Mouse (Mus musculus): ENCODE measurements at regions not wholly inside any gene's neighbourhood (a gene's known extent, or its start where the extent isn't known, plus 50 kb on each side); places are given as distances from the start of the nearest gene placed in this dataset.

- Histone ChIP-seq H3K9me3 (ENCODE audit: control insufficient read depth, insufficient read depth, low read depth, low read length) (no peaks in the 10 kb centered on the region), H3K36me3 (ENCODE audit: control insufficient read depth, insufficient read depth, low read length, poor library complexity, severe bottlenecking) (no peaks in the 10 kb centered on the region), H3K4me1 (ENCODE audit: control insufficient read depth in 2 of 2, insufficient read depth in 2 of 2, low read length in 2 of 2, poor library complexity in 1 of 2) (no peaks in the 10 kb centered on the region), H3K9ac (ENCODE audit: insufficient read depth, low read depth, low read length, poor library complexity, severe bottlenecking) (no peak overlapping the region), H3K27ac (ENCODE audit: insufficient read depth, low read depth, low read length, poor library complexity, severe bottlenecking) (no peak overlapping the region), H3K4me3 (ENCODE audit: insufficient read depth in 1 of 2, low read depth in 1 of 2, low read length in 2 of 2, poor library complexity in 1 of 2, severe bottlenecking in 1 of 2) (no peak overlapping the region)
- TF ChIP-seq ZC3H11A (IDR thresholded peaks at IDR 0.05; ENCODE audit: borderline replicate concordance, low read depth, low read length) (no peak), ZNF384 (IDR thresholded peaks at IDR 0.05; ENCODE audit: low read depth, low read length) (no peak), CHD2 (IDR thresholded peaks at IDR 0.05; ENCODE audit: low read depth, low read length) (no peak), HCFC1 (IDR thresholded peaks at IDR 0.05; ENCODE audit: borderline replicate concordance, insufficient read depth, low read length) (no peak)
- in situ Hi-C loops (cut with MboI; ENCODE audit: low sequenced_read_pairs in 2 of 2, unreplicated experiment in 2 of 2): no loop called here
- no peak for DNase-seq (ENCODE audit: low read depth, low spot score)
Observed at GRCm38 (mm10) chr4:12506851-12507551, 335.2 kb upstream of the Fam92a start.

GRCm38 (mm10) chr4:12501086-12501485 is 329.3 kb upstream of the Fam92a start:
- no peak overlapping the region for H3K9ac ChIP-seq (ENCODE audit: insufficient read depth, low read depth, low read length, poor library complexity, severe bottlenecking)
- no peaks in the 10 kb centered on the region for H3K9me3 ChIP-seq (ENCODE audit: control insufficient read depth, insufficient read depth, low read depth, low read length)
- H3K27ac ChIP-seq (ENCODE audit: insufficient read depth, low read depth, low read length, poor library complexity, severe bottlenecking): no peak overlapping the region
- no peaks in the 10 kb centered on the region for H3K36me3 ChIP-seq (ENCODE audit: control insufficient read depth, insufficient read depth, low read length, poor library complexity, severe bottlenecking)
- DNase-seq (ENCODE audit: low read depth, low spot score): no peak
- no peak for TF ChIP-seq HCFC1 (IDR thresholded peaks at IDR 0.05; ENCODE audit: borderline replicate concordance, insufficient read depth, low read length)
- no peak for TF ChIP-seq CHD2 (IDR thresholded peaks at IDR 0.05; ENCODE audit: low read depth, low read length)
- no peak for TF ChIP-seq MAFK (IDR thresholded peaks at IDR 0.05; ENCODE audit: insufficient read depth, low read depth, low read length)
- TF ChIP-seq ZC3H11A (IDR thresholded peaks at IDR 0.05; ENCODE audit: borderline replicate concordance, low read depth, low read length): no peak
- TF ChIP-seq ZNF384 (IDR thresholded peaks at IDR 0.05; ENCODE audit: low read depth, low read length): no peak
- no peak overlapping the region for H3K4me3 ChIP-seq (ENCODE audit: insufficient read depth in 1 of 2, low read depth in 1 of 2, low read length in 2 of 2, poor library complexity in 1 of 2, severe bottlenecking in 1 of 2)
- in situ Hi-C loops (cut with MboI; ENCODE audit: low sequenced_read_pairs in 2 of 2, unreplicated experiment in 2 of 2): no loop called here
- no peaks in the 10 kb centered on the region for H3K4me1 ChIP-seq (ENCODE audit: control insufficient read depth in 2 of 2, insufficient read depth in 2 of 2, low read length in 2 of 2, poor library complexity in 1 of 2)

- in situ Hi-C loops (cut with MboI; ENCODE audit: low sequenced_read_pairs in 2 of 2, unreplicated experiment in 2 of 2): no loop called here
- H3K4me1 ChIP-seq (ENCODE audit: control insufficient read depth in 2 of 2, insufficient read depth in 2 of 2, low read length in 2 of 2, poor library complexity in 1 of 2): no peaks in the 10 kb centered on the region
- no peak for TF ChIP-seq ZC3H11A (IDR thresholded peaks at IDR 0.05; ENCODE audit: borderline replicate concordance, low read depth, low read length)
- no peak for TF ChIP-seq CHD2 (IDR thresholded peaks at IDR 0.05; ENCODE audit: low read depth, low read length)
- no peaks in the 10 kb centered on the region for H3K36me3 ChIP-seq (ENCODE audit: control insufficient read depth, insufficient read depth, low read length, poor library complexity, severe bottlenecking)
- H3K4me3 ChIP-seq (ENCODE audit: insufficient read depth in 1 of 2, low read depth in 1 of 2, low read length in 2 of 2, poor library complexity in 1 of 2, severe bottlenecking in 1 of 2): no peak overlapping the region
- H3K27ac ChIP-seq (ENCODE audit: insufficient read depth, low read depth, low read length, poor library complexity, severe bottlenecking): no peak overlapping the region
- no peaks in the 10 kb centered on the region for H3K9me3 ChIP-seq (ENCODE audit: control insufficient read depth, insufficient read depth, low read depth, low read length)
- DNase-seq (ENCODE audit: low read depth, low spot score): no peak
- no peak overlapping the region for H3K9ac ChIP-seq (ENCODE audit: insufficient read depth, low read depth, low read length, poor library complexity, severe bottlenecking)
Observed at GRCm38 (mm10) chr4:12498426-12498825, 326.6 kb upstream of the Fam92a start.

- no peak for TF ChIP-seq CHD2 (IDR thresholded peaks at IDR 0.05; ENCODE audit: low read depth, low read length)
- in situ Hi-C loops (cut with MboI; ENCODE audit: low sequenced_read_pairs in 2 of 2, unreplicated experiment in 2 of 2): no loop called here
Observed at GRCm38 (mm10) chr4:12492468-12492867, 320.7 kb upstream of the Fam92a start.

GRCm38 (mm10) chr4:12491306-12491705 is 319.5 kb upstream of the Fam92a start:
- in situ Hi-C loops (cut with MboI; ENCODE audit: low sequenced_read_pairs in 2 of 2, unreplicated experiment in 2 of 2): no loop called here
- Histone ChIP-seq H3K27ac (ENCODE audit: insufficient read depth, low read depth, low read length, poor library complexity, severe bottlenecking) (no peak overlapping the region), H3K4me1 (ENCODE audit: control insufficient read depth in 2 of 2, insufficient read depth in 2 of 2, low read length in 2 of 2, poor library complexity in 1 of 2) (no peaks in the 10 kb centered on the region), H3K9ac (ENCODE audit: insufficient read depth, low read depth, low read length, poor library complexity, severe bottlenecking) (no peak overlapping the region), H3K4me3 (ENCODE audit: insufficient read depth in 1 of 2, low read depth in 1 of 2, low read length in 2 of 2, poor library complexity in 1 of 2, severe bottlenecking in 1 of 2) (no peak overlapping the region), H3K9me3 (ENCODE audit: control insufficient read depth, insufficient read depth, low read depth, low read length) (no peaks in the 10 kb centered on the region), H3K36me3 (ENCODE audit: control insufficient read depth, insufficient read depth, low read length, poor library complexity, severe bottlenecking) (no peaks in the 10 kb centered on the region)
- DNase-seq (ENCODE audit: low read depth, low spot score): no peak
- no peak for TF ChIP-seq HCFC1 (IDR thresholded peaks at IDR 0.05; ENCODE audit: borderline replicate concordance, insufficient read depth, low read length)

More at GRCm38 (mm10) chr4:12492468-12492867, 320.7 kb upstream of the Fam92a start:
- no peak for DNase-seq (ENCODE audit: low read depth, low spot score)
- no peaks in the 10 kb centered on the region for H3K9me3 ChIP-seq (ENCODE audit: control insufficient read depth, insufficient read depth, low read depth, low read length)
- no peaks in the 10 kb centered on the region for H3K36me3 ChIP-seq (ENCODE audit: control insufficient read depth, insufficient read depth, low read length, poor library complexity, severe bottlenecking)
- no peak overlapping the region for H3K4me3 ChIP-seq (ENCODE audit: insufficient read depth in 1 of 2, low read depth in 1 of 2, low read length in 2 of 2, poor library complexity in 1 of 2, severe bottlenecking in 1 of 2)
- H3K4me1 ChIP-seq (ENCODE audit: control insufficient read depth in 2 of 2, insufficient read depth in 2 of 2, low read length in 2 of 2, poor library complexity in 1 of 2): no peaks in the 10 kb centered on the region
- H3K9ac ChIP-seq (ENCODE audit: insufficient read depth, low read depth, low read length, poor library complexity, severe bottlenecking): no peak overlapping the region
- no peak overlapping the region for H3K27ac ChIP-seq (ENCODE audit: insufficient read depth, low read depth, low read length, poor library complexity, severe bottlenecking)

Measured in ES-E14 (cell line).